Mouse (Mus musculus) lung, adult 2 months (tissue): ENCODE measurements around the gene Mus81.

Experiments used
- CTCF ChIP-seq: fragments of 200-500 bp; IDR thresholded peaks from 2 replicates; pipeline ENCODE4 v1.5.1; 2011; ENCODE audit warnings: mild to moderate bottlenecking, low read length, control low read depth; ENCODE audit not compliant: insufficient read depth
- POLR2A ChIP-seq: fragments of 200-500 bp; IDR thresholded peaks from 2 replicates; pipeline ENCODE4 v1.6.1; 2011; ENCODE audit warnings: low read depth, mild to moderate bottlenecking, control low read depth, low read length, borderline replicate concordance; ENCODE audit errors: extremely low read depth

DNA sequence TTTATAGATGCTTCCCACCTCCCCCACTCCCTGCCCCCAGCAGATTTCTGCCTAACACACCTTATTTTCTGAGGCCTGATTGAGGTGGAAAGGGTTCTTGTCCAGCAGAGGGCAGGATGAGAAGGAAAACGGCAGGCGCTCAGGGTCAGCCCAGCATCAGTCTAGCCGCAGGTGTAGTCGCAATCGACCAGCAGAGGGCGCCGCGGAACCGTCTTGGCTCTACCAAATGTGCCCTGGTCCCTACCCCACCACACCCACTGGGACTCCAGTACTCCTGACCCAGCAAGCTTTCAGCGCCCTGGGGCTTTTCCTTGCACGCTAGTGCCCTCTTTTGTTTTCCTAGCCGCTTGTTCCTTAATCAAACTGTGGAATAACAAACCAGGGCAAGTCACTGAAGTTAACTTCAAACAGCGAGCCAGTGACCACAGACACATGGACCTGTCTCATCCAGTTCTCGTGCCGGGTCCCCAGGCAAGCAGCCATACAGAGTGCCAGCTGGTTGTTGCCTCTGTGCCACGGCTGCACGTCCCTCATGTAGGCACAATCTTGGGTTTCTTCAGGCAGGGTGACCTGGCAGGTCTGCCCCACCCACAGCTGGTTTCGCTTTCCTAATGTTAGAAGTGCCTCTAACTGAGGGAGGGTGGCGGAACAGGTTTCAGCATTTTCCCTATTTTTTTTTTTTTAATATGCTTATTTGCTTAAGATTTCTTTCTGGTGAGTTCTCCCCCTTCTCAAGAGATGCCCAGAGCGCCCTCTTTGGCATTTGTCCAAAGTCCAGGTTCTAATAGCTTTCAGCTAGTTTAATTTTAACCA lies 41.3 kb upstream of the Mus81 start:
- TF ChIP-seq CTCF = peak; percentile 94
- no peak for TF ChIP-seq POLR2A
